ENCODE assay signal across 15 mouse cellular contexts in genomic region chr5:18220873-18221272, GRCm38 (mm10).
DNase-seq lines count a peak whose midpoint lies in the region; ATAC-seq and TF ChIP-seq lines count a peak whose summit lies in the region.
"Had no signal": no experiment of that assay in that cellular context is flagged by ENCODE, and none has a peak within 500 bp of the region (broad histone marks: within the 10 kb centered on the region; RNA-seq: fewer than 3 reads in every experiment).

No protein-coding gene starts in this region.

- no peak overlapping the region for H3K9ac ChIP-seq in kidney, embryonic 16.5 days (replicated peaks; ENCODE audit: low read length)
- H3K9ac ChIP-seq: heart, embryonic 13.5 days; liver, embryonic 14.5 days; neural tube, embryonic 15.5 days; stomach, embryonic 15.5 days had no signal

- H3K36me3 ChIP-seq in kidney, embryonic 16.5 days (ENCODE audit: insufficient read depth, low read length) = no peaks in the 10 kb centered on the region
- H3K36me3 ChIP-seq: heart, embryonic 13.5 days; hindbrain, embryonic 10.5 days; neural tube, embryonic 15.5 days; stomach, embryonic 15.5 days had no signal

- no peak for TF ChIP-seq CTCF in brain, embryonic 14.5 days (IDR thresholded peaks at IDR 0.05; ENCODE audit: borderline replicate concordance, extremely low read depth, insufficient read depth, insufficient read length)

- H3K9me3 ChIP-seq in kidney, embryonic 16.5 days (ENCODE audit: low read length) = no peaks in the 10 kb centered on the region
- H3K9me3 ChIP-seq: heart, embryonic 13.5 days; hindbrain, embryonic 10.5 days; neural tube, embryonic 15.5 days; stomach, embryonic 15.5 days had no signal

- peak; percentile 2 for DNase-seq in adrenal gland, postnatal 25 days
- no peak for DNase-seq in adrenal gland, adult 18-20 months (ENCODE audit: low spot score in 2 of 2)
- peak; percentile 2 to 7 for DNase-seq in kidney, postnatal 4 days
- DNase-seq in brain, embryonic 14.5 days (ENCODE audit: low read depth) = peak; percentile 31
- peak; percentile 82 to 83 for DNase-seq in cerebellum, postnatal 14 days
- DNase-seq in B cell, adult 2 months = no peak

- no peaks in the 10 kb centered on the region for H3K4me1 ChIP-seq in kidney, embryonic 16.5 days (ENCODE audit: insufficient read depth, low read length)
- H3K4me1 ChIP-seq: heart, embryonic 13.5 days; hindbrain, embryonic 10.5 days; neural tube, embryonic 15.5 days; stomach, embryonic 15.5 days had no signal

- no peak overlapping the region for H3K4me3 ChIP-seq in kidney, embryonic 16.5 days (ENCODE audit: low read length)
- H3K4me3 ChIP-seq: heart, embryonic 13.5 days; hindbrain, embryonic 10.5 days; neural tube, embryonic 15.5 days; stomach, embryonic 15.5 days had no signal

- ATAC-seq in kidney, embryonic 16.5 days (ENCODE audit: low FRiP score, low TSS enrichment) = no peak
- no peak for ATAC-seq in monocyte, adult 5-6 weeks (replicated peaks; ENCODE audit: insufficient number of reproducible peaks, low FRiP score, low TSS enrichment, poor library complexity, severe bottlenecking)
- ATAC-seq: activated CD4-positive, CD25-positive, alpha-beta regulatory T cell, adult 4 months; forebrain, embryonic 16.5 days had no signal

- H3K27me3 ChIP-seq in kidney, embryonic 16.5 days (ENCODE audit: insufficient read depth, low read length) = no peaks in the 10 kb centered on the region
- H3K27me3 ChIP-seq: heart, embryonic 13.5 days; neural tube, embryonic 15.5 days; stomach, embryonic 15.5 days had no signal

- H3K4me2 ChIP-seq in kidney, embryonic 16.5 days (replicated peaks; ENCODE audit: low read depth, low read length) = no peak overlapping the region
- H3K4me2 ChIP-seq: heart, embryonic 13.5 days; neural tube, embryonic 15.5 days; stomach, embryonic 15.5 days had no signal

- no peak overlapping the region for H3K27ac ChIP-seq in kidney, embryonic 16.5 days (ENCODE audit: low read length)
- H3K27ac ChIP-seq: heart, embryonic 13.5 days; hindbrain, embryonic 10.5 days; liver, embryonic 14.5 days; neural tube, embryonic 15.5 days; stomach, embryonic 15.5 days had no signal

- TF ChIP-seq POLR2A in brain, embryonic 14.5 days (IDR thresholded peaks at IDR 0.05; ENCODE audit: borderline replicate concordance, extremely low read depth, insufficient read depth, insufficient read length, poor library complexity, severe bottlenecking) = no peak

- WGBS in kidney, embryonic 16.5 days = 48% methylated on average over 1 of the region's 1 CpGs

Comparison
In these comparisons a context has a peak if more than half of its experiments do, and no peak if none do; other contexts are left out.
1. DNase-seq: peak in adrenal gland, postnatal 25 days (single experiment), kidney, postnatal 4 days (2 of 2), brain, embryonic 14.5 days (single experiment) and cerebellum, postnatal 14 days (2 of 2); none in adrenal gland, adult 18-20 months (0 of 2) and B cell, adult 2 months (0 of 2).